19 mouse cellular contexts compared by ENCODE assay signal in genomic region chr6:67057574-67057973, GRCm38 (mm10). TPM values are rescaled to one million over a fixed set of nuclear protein-coding genes. Genes with fewer than 3 reads are reported as not detected.
A peak's percentile ranks its signal among the peaks of the same experiment; 100 is the strongest.
DNase-seq lines count a peak whose midpoint lies in the region; ATAC-seq and TF ChIP-seq lines count a peak whose summit lies in the region.
"Had no signal": no experiment of that assay in that cellular context is flagged by ENCODE, and none has a peak within 500 bp of the region (broad histone marks: within the 10 kb centered on the region; RNA-seq: fewer than 3 reads in every experiment).

No protein-coding gene starts in this region.

- no peak for TF ChIP-seq EP300 in liver, postnatal 0 days (IDR thresholded peaks at IDR 0.05; ENCODE audit: low read depth)

- peaks cover 21% of the 10 kb centered on the region for H3K4me1 ChIP-seq in liver, embryonic 11.5 days (replicated peaks; ENCODE audit: control insufficient read depth, insufficient read depth, low read length)
- peaks cover 5% of the 10 kb centered on the region for H3K4me1 ChIP-seq in bone marrow, adult 2 months (ENCODE audit: control insufficient read depth, insufficient read depth, low read length)
- H3K4me1 ChIP-seq in intestine, embryonic 16.5 days (ENCODE audit: control insufficient read depth, insufficient read depth, low read length) = peaks cover 20% of the 10 kb centered on the region
- H3K4me1 ChIP-seq in liver, postnatal 0 days (ENCODE audit: insufficient read depth) = peaks cover 24% of the 10 kb centered on the region
- H3K4me1 ChIP-seq: embryonic facial prominence, embryonic 12.5 days; heart, embryonic 13.5 days had no signal

- no peak overlapping the region for H3K4me3 ChIP-seq in liver, embryonic 11.5 days (ENCODE audit: low read depth, low read length)
- H3K4me3 ChIP-seq in bone marrow, adult 2 months (replicated peaks; ENCODE audit: control insufficient read depth, low read depth, low read length) = no peak overlapping the region
- no peak overlapping the region for H3K4me3 ChIP-seq in intestine, embryonic 16.5 days (ENCODE audit: low read length)
- no peak overlapping the region for H3K4me3 ChIP-seq in liver, postnatal 0 days (ENCODE audit: low read depth, low read length)
- H3K4me3 ChIP-seq: embryonic facial prominence, embryonic 12.5 days; heart, embryonic 13.5 days; limb, embryonic 10.5 days had no signal

- no peak for DNase-seq in liver, embryonic 11.5 days (ENCODE audit: low spot score)
- DNase-seq in liver = no peak
- no peak for DNase-seq in liver, postnatal 0 days
- DNase-seq in natural killer cell, adult 2 months (ENCODE audit: low spot score in 2 of 2) = no peak
- DNase-seq in Muller cell, postnatal 12 days (ENCODE audit: inconsistent ontology term) = no peak
- DNase-seq: adrenal gland, adult 8-10 months; B cell, adult 2 months; cerebellum, adult 9-11 months; kidney, adult 8-10 months; kidney, postnatal 36 days; layer of hippocampus, adult 9-11 months; retina, postnatal 1 day had no signal

- no peaks in the 10 kb centered on the region for H3K36me3 ChIP-seq in liver, embryonic 11.5 days (ENCODE audit: control insufficient read depth, insufficient read depth, low read length)
- H3K36me3 ChIP-seq in intestine, embryonic 16.5 days (ENCODE audit: control insufficient read depth, insufficient read depth, low read length) = no peaks in the 10 kb centered on the region
- H3K36me3 ChIP-seq in liver, postnatal 0 days (replicated peaks; ENCODE audit: insufficient read depth, low read length) = no peaks in the 10 kb centered on the region
- H3K36me3 ChIP-seq: embryonic facial prominence, embryonic 12.5 days; heart, embryonic 13.5 days; limb, embryonic 10.5 days had no signal

- WGBS in liver, embryonic 11.5 days = 86% methylated on average over 5 of the region's 5 CpGs
- WGBS in bone marrow, adult 2 months = 77% methylated on average over 5 of the region's 5 CpGs
- WGBS in intestine, embryonic 16.5 days = 80% methylated on average over 5 of the region's 5 CpGs
- 76% methylated on average over 5 of the region's 5 CpGs for WGBS in liver, postnatal 0 days (ENCODE audit: insufficient replicate concordance)

- peak overlapping the region; percentile 2; the same call in 1 of the 2 replicates for H3K27ac ChIP-seq in liver, embryonic 11.5 days (ENCODE audit: low read depth, low read length)
- peak overlapping the region; percentile 56; the same call in 1 of the 2 replicates for H3K27ac ChIP-seq in bone marrow, adult 2 months (ENCODE audit: control insufficient read depth, insufficient read depth, low read depth, low read length, poor library complexity)
- H3K27ac ChIP-seq in intestine, embryonic 16.5 days (ENCODE audit: low read length) = peak overlapping the region; percentile 87
- peak overlapping the region; percentile 48 for H3K27ac ChIP-seq in liver, postnatal 0 days (ENCODE audit: low read depth)
- H3K27ac ChIP-seq: embryonic facial prominence, embryonic 12.5 days; heart, embryonic 13.5 days; limb, embryonic 10.5 days had no signal

- no peaks in the 10 kb centered on the region for H3K27me3 ChIP-seq in liver, embryonic 11.5 days (replicated peaks; ENCODE audit: control insufficient read depth, insufficient read depth, low read length)
- H3K27me3 ChIP-seq in intestine, embryonic 16.5 days (replicated peaks; ENCODE audit: control insufficient read depth, insufficient read depth, low read length) = no peaks in the 10 kb centered on the region
- H3K27me3 ChIP-seq in liver, postnatal 0 days (ENCODE audit: insufficient read depth, low read length) = no peaks in the 10 kb centered on the region
- H3K27me3 ChIP-seq: embryonic facial prominence, embryonic 12.5 days; heart, embryonic 13.5 days had no signal

- H3K9me3 ChIP-seq in liver, embryonic 11.5 days (ENCODE audit: control insufficient read depth, low read length) = no peaks in the 10 kb centered on the region
- H3K9me3 ChIP-seq in intestine, embryonic 16.5 days (ENCODE audit: control insufficient read depth, low read length) = no peaks in the 10 kb centered on the region
- H3K9me3 ChIP-seq in liver, postnatal 0 days (ENCODE audit: low read length) = no peaks in the 10 kb centered on the region
- H3K9me3 ChIP-seq: embryonic facial prominence, embryonic 12.5 days; heart, embryonic 13.5 days; limb, embryonic 10.5 days had no signal

- TF ChIP-seq POLR2A in bone marrow, adult 2 months (IDR thresholded peaks at IDR 0.05; ENCODE audit: borderline replicate concordance, control insufficient read depth, low read depth, low read length) = no peak

- peak; percentile 64 for ATAC-seq in liver, embryonic 11.5 days (replicated peaks; ENCODE audit: low FRiP score)
- ATAC-seq in intestine, embryonic 16.5 days = peak; percentile 90
- peak; percentile 28; the same call in 1 of the 2 replicates for ATAC-seq in liver, postnatal 0 days
- ATAC-seq: hindbrain, embryonic 16.5 days; midbrain, embryonic 16.5 days had no signal

- no peak overlapping the region for H3K4me2 ChIP-seq in liver, embryonic 11.5 days
- no peak overlapping the region for H3K4me2 ChIP-seq in intestine, embryonic 16.5 days (ENCODE audit: low read depth, low read length)
- H3K4me2 ChIP-seq in liver, postnatal 0 days (ENCODE audit: low read depth, low read length) = no peak overlapping the region
- H3K4me2 ChIP-seq: embryonic facial prominence, embryonic 12.5 days; heart, embryonic 13.5 days had no signal

- TF ChIP-seq CTCF in bone marrow, adult 2 months (IDR thresholded peaks at IDR 0.05; ENCODE audit: control insufficient read depth, insufficient read depth, low read length) = no peak
- TF ChIP-seq CTCF in liver, postnatal 0 days (IDR thresholded peaks at IDR 0.05; ENCODE audit: low read depth) = peak; percentile 15; the same call in 1 of the 2 replicates

- H3K9ac ChIP-seq in liver, embryonic 11.5 days (ENCODE audit: low read depth, low read length) = no peak overlapping the region
- H3K9ac ChIP-seq in intestine, embryonic 16.5 days (ENCODE audit: low read depth, low read length) = no peak overlapping the region
- H3K9ac ChIP-seq in liver, postnatal 0 days (replicated peaks) = no peak overlapping the region
- H3K9ac ChIP-seq: embryonic facial prominence, embryonic 12.5 days; heart, embryonic 13.5 days had no signal

RNA-seq across cellular contexts. Expression of gene Gadd45a, which starts 20.3 kb away (rescaled TPM):
- polyA plus RNA-seq in liver, embryonic 11.5 days (2014; fragmentation: Nextera tagmentation; extraction: Ambion mirVana) = 27.9 and 31.1 TPM in 2 replicates
- 120 and 146 TPM in 2 replicates for polyA plus RNA-seq in bone marrow, adult 2 months (2011; ENCODE audit: insufficient read depth, insufficient read length, low replicate concordance, missing spikeins)
- 27.4 and 30.2 TPM in 2 replicates for polyA plus RNA-seq in intestine, embryonic 16.5 days (2015; fragmentation: Nextera tagmentation; extraction: Ambion mirVana)
- polyA plus RNA-seq in liver, postnatal 0 days (2015; fragmentation: Nextera tagmentation; extraction: Ambion mirVana) = 49.5 and 65.0 TPM in 2 replicates

Comparison
In these comparisons a context has a peak if more than half of its experiments do, and no peak if none do; other contexts are left out.
1. ATAC-seq: peak in every context shown above with its lines; median percentile 90 in intestine, embryonic 16.5 days; 64 in liver, embryonic 11.5 days; 28 in liver, postnatal 0 days.
2. H3K27ac ChIP-seq: peak in every context shown above with its lines; median percentile 87 in intestine, embryonic 16.5 days; 56 in bone marrow, adult 2 months; 48 in liver, postnatal 0 days; 2 in liver, embryonic 11.5 days.